Mouse (Mus musculus) layer of hippocampus, postnatal 36 days (tissue): ENCODE measurements around the gene Fam71a. TPM values are rescaled to one million over a fixed set of nuclear protein-coding genes. Genes with fewer than 3 reads are reported as not detected.
"Not testable (repeated sequence)": the region's sequence is repeated elsewhere in the genome, so short reads cannot be mapped to it uniquely, and the experiment has no call there.

ENCODE experiments used
- DNase-seq, 2 experiments: peaks; one replicate each; pipeline ENCODE4 v3.0.0; 2022
- total RNA-seq, 2 experiments: library from RNA; stranded (reverse); gene quantifications; 2 replicates each; pipeline ENCODE4 v1.2.3; 2021

Fam71a gene
- total RNA-seq, 2 experiments from 2014 or later: not detected

DNA sequence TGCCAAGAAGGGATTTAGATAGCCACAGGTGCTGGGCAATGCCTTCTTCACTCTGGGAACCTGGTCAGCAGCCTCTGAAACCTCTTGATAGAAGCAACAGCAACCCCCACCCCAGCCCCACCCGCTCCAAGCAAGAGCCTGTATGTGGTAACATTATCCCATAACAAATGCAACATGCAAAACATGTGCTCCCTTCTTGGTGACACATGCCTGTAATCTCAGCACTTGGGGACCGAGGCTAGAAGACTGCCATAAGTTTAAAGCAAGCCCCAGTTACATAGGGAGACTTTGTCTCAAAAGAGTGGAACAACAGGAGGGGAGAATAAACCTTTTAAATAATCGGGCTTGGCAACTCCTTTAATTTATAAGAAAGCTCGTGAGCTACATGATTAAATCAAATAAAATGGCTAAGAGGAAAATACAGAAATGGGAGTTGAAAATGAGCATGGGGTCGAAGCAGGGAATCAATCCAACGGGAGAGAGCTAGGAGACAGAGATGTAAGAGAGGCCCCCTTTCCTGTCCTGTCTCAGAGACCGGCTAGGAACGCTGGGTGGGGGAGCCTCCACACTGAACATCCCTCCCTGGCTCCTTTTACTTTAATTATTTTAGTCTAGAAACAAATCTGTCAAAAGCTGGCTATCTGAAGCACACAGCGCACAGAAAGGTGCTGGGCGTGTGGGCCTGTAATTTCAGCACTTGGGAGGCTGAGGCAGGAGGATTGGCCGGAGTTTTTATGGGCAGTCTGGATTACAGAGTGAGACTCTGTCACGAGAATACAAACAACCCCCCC lies 17.0 kb upstream of the Fam71a start:
- no peak for DNase-seq

DNA sequence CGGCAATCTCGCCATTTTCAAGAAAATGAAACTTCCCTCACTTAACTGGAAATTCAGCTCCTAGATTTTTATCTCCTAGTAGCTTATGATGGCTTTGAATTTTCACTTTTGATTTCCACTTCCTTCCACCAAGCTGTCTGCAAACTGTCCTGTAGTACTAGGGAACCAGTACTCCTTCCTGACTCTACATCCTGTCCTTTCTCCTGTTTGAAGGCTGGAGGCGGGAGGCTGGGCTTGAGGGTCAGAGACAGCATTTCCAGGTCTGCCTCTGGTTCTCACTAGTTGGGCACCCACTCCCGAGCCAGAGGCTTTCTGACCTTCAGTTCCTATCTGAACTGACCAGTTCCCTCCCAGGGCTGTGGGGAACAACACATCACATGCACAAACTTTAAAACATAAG lies 15.8 kb upstream of the Fam71a start:
- no peak for DNase-seq

DNA sequence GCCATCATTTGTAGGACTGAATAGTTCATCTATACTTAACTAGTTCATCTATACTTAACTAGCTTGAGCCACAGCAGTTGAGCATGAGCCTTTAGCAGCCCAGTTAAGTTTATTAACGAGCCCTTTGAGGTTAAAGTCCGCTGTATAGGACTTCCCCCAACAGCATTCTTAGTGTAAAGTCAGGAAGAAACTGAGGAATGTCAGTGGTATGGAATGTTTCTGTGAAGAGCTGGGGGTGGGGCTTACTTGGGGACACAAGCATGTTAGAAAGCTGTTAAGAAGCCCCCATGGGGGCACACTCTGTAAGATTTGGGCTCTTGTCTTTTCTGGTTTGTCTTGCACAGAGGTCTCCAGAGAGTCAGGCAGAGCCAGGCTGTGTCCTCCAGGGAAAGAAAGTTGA lies 15.2 kb upstream of the Fam71a start:
- DNase-seq: no peak

DNA sequence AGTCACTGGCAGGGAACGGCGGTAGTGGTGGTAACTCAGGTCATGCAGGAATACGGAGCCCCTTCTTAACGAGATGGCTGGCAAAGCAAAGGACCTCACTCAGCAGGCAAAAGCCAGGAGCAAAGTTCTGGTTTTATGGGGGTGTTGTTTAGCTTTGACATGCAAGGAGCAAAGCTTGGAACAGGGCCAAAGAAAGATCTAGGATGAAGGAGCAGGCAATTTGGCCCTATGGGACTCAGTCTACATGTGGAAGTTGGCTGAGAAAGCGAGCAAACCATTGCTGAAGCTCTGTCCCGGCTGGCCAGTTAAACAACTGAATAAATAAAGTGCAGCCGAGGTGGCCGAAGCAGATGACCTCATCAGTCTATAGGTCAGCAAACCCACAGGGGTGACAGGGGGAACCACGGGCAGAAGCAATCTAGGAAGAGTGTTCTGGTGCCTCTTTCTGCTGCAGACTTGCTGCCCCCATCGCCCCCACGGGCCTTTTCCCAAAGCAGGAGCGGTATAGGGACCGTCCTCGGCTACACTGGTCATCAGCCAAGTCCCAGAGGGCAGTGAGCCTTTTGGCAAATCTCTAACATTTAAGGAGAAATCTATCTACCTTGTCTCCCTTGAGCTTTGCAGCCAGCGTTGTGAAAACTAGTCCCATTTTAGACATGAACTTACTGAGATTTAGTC lies 14.0 kb upstream of the Fam71a start:
- DNase-seq: no peak

DNA sequence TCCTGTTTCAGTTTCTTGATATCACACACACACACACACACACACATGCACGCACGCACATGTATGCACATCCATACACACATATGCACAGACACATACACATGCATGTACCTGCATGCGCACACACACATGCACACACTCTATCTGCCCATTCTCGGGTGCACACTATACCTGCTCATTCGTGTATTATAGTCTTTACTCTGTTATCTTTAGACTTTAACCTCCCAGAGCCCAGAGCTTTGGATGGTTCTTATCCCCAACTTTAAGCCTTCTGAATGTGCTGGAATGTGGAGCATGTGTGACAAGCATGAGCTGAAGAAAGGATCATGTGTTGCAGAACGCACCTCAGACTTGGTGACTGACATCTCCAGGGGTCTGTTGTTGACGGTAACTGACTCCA lies 12.3 kb upstream of the Fam71a start:
- no peak for DNase-seq

DNA sequence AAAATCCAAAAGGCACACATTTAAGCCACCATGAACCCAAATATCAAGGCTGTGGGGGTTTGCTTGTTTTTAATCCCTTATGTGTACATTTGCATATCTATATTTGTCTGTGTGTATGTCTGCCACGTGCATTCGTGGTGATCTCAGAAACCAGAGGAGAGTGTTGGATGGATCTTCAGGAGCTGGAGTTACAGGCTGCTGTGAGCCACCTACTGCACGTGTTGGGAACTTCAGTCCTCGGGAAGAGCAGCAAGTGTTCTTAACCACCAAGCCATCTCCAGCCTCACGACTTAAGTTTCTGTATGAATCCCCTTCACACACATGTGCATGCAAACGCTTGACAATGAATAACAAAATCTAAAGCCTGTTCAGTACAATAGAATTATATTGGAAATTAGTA lies 7.9 kb upstream of the Fam71a start:
- DNase-seq: peak in 1 of 2 experiments; percentile 18

DNA sequence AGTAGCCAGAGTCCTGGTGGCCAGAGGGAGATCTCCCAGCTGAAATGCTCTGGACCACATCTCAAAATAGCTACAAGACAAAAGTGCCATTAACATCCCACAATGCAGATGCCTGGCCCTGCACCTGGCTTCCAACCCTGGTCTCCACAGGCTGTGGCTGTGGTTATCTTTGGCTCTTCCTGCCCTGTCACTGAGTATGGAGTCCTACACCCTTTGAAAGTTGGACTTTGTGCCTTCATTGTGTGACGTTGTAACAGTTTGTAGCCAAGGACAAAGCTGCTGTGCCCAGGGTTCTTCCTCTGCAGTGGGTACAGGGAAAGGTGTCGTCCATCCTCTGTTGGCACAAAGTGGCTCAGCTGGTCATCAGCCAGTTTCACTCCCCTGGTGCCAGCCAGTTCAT lies 5.8 kb upstream of the Fam71a start:
- no peak for DNase-seq

DNA sequence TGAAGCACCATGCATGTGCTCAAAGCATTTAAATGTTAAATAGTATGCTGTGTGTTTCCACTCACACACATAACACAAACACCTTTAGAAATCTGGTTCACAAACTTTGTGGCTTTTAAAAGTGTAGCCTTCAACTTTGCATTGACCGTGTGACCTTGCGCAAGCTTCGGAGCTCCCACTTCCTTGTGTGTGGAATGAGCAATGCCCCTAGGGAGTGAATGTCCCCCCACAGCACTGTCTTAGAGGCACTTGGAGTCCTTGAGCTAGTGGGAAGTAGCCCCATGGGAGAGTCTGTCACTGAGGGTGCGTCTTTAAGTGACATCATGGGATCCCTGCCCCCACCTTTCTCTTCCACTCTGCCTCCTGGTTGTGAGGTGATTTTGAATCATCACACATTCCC lies 1.6 kb upstream of the Fam71a start:
- DNase-seq: no peak

DNA sequence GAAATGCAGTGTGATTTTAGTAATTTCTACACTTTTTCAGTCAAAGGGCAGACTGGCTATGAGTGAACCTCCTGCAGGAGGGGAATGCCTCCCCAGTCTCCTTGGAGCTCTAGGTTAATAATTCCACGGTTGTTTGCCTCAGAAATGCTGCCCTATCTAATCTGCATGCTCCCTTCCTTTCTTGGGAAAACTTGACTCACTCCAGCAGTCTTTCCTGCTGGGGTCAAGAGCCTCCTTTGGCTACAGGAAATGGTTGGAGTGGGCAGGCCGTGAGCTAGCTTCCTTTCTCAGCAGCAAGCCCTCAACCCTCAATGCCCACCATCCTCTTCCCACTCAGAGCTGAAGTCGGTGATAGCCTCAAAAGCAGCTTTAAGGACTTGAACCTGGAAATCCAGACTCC lies 10.3 kb downstream of the Fam71a start:
- DNase-seq: no peak

DNA sequence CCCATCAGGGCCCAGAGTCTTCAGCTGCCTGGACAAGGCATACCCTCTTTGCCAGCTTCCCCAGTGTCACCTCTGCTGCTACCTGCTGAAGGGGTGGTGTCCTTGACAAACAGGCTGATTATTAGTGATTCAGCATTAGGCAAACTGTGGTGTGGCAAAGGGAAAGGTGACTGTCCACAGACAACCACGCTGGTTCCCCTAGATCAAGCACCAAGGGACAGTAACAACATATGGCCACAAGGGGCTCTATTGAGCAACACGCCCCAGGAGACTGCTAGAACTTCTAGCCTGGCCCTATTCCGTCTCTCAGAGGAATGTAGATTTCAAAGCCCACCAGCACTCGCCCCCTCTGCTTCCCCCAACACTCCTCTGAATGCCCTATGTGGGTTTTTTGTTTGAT lies 11.6 kb downstream of the Fam71a start:
- peak; percentile 19 to 23 for DNase-seq

DNA sequence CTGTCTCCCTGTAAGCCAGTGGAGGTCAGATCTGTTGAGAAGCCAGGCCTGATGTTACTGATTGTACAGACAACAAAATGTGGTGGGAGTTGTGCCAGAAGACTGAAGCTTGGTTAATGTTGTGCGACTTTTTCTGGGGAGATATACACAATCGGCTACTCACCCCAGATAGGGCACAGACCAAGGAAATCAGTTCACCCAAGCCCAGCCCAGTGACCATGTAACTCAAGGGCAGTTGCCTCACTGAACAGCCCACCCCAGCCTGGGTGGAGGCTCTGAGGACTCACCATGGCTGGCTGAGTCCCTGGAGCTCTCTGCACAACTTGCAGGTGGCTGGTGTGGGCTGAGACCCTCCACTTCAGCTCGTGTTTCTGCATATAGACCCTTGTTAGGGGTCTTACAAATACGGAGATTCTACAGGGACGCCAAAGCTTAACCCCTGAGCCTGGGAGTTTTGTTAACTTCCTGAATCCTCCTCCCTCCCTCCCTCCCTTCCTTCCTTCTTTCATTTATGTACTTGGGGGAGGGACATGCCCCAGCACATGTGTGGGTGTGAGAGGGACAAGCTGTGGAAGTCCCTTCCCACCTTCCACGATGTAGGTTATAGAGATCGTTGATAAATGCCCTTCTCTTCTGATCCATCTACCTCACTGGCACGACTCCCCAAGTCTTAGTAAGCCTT lies 13.6 kb downstream of the Fam71a start:
- DNase-seq: no peak

DNA sequence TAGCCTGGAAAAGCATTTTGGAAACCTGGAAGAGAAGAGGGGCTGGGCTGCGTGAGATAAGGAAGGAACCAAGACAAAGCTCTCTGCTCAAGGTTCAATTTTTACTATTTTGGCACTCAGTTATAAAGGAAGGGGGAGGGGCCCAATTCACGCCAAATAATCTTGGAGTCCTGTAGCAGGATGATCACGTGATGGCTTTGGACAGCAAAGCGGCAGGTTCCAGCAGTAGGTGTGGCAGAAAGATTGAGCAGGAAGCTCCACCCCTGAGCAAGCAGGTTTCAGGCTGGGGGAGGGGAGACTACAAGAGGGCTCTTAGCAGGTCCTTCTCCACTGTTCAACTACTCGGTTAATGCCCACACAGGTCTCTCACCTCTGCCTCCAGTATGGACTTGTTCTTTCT lies 15.1 kb downstream of the Fam71a start:
- not testable (repeated sequence) for DNase-seq

DNA sequence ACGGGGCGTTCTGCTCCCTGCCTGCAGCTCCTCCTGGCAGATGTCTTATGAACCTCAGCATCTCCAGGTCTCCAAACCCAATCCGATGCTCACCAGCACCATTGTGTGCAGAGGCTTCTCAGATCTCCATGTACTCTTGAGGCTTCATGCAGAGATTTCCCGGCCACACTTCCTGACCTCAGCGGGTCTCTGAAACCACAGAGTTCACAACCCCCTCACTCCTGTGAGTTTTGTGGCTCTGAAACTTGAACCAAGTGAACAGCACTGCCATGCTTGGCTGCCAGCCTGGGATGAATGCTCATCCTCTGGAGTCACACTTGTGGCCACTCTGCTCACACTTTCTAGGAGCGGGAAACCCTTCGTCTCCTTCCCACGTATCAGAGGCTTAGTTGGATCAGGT lies 23.6 kb downstream of the Fam71a start:
- DNase-seq: no peak

DNA sequence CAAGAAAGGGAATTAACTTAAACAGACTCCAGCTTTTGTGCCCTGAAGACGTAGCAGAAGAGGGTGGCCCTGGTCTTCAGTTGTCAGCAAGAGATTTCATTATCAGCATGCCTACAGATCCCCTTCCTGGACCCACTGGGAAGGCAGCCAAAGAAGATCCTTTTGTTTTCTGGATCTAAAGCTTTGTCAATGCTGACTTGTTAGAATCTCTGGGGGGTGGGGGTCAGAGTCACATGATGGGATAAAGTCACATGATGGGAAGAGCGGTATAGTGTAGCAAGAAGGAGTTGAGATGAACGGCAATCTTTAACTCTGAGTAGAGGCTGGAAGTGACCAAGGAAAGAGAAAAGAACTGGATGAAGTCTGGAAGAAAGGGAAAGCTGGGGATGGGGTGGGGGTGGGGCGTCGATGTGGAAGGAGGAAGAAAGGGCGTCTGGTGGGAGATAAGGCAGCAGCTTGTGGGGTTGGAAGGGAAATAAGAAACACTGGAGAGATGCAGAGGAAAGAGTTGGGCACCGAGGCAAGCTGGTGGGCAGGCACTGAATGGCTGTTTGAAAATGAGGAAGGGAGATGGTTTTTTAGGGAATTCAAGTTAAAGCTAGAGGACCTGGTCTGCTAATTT lies 25.6 kb downstream of the Fam71a start:
- DNase-seq: no peak

DNA sequence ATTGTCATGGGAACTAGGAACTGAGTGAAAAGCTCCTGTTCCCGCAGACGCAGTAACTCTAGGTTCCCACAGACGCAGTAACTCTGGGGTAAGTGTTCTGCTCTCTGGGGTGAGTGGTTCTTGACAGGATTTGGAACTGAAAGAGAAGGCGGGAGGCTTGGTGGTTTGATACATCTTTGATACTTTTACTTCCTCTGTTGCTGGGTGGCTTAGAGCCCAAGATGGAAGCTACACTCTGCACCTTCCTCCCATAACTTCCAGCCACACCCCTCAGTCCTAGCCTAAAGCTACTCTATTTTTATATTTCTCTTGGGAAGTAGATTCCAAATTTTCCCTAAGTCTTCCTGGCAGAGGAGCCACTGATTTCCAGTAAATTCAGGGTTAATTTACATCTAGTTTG lies 26.2 kb downstream of the Fam71a start:
- DNase-seq: no peak

DNA sequence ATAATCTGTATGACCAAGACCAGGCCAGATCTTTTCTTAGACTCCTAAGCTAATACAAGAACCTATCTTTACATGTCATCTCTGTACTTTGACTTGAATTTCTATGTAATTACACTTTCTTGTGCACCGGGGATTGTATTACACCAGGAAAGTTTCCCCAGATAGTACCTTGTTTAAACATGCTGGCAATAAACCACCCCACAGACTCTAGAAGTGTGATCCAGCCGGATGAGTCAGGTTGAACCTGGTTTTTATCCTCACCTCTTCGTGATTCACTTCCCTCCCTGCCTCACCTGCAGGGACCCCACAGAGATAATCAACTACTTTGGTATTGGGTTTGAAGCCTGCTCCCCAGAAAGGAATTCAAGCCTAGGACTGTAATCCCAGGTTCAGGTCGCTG lies 29.2 kb downstream of the Fam71a start:
- DNase-seq: no peak

DNA sequence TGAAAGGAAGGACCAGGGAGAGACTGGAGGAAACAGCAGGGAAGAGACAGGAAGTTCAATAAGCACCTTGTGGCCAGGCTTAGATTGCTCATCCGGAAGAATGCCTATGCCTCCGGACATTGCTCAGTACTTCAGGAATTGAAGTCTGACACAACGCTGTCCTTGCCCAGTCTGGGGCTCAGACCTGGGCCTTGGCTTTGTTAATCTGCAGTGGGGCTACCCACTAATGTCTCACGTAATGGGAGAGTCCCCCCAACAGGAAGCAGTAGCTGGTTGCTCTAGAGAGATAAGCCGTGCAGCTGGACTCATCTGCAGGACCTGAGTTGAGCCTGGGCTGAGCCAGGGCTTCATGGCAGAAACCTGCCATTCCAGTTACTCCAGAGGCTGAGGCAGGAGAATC lies 31.7 kb downstream of the Fam71a start:
- no peak for DNase-seq

DNA sequence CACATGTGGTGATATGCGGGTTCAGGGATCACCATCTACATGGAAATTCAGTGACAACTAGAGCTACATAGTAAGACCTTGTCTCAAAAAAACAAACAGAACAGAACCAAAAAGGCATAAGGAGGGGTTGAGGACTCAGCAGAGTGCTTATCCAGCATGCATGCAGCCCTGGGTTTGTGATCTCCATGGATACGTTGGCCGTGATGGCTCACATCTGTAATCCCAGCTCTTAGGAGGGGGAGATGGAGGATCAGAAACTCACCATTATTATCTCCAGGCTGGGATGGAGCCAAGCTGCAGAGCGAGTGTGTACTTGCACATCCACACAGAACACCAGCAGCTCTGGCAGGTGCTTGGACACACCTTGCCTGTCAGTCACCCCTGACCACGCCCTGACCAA lies 32.4 kb downstream of the Fam71a start:
- DNase-seq: no peak

DNA sequence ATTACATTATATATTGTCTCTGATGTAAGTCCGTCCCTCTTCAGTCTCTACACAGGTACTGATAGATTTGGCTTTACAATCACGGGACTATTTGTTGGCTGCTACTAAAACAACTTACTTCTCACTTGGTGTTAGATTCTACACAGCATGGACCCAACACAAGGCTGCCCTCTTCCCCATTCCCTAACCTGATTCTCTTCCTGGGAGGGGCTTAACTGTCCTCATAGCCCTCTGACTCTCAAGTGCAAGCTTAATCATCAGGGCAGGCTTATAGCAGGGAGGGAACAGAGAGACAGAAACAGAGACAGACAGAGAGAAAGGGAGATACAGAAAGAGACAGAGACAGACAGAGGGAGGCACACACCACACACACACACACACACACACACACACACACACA lies 32.9 kb downstream of the Fam71a start:
- no peak for DNase-seq

DNA sequence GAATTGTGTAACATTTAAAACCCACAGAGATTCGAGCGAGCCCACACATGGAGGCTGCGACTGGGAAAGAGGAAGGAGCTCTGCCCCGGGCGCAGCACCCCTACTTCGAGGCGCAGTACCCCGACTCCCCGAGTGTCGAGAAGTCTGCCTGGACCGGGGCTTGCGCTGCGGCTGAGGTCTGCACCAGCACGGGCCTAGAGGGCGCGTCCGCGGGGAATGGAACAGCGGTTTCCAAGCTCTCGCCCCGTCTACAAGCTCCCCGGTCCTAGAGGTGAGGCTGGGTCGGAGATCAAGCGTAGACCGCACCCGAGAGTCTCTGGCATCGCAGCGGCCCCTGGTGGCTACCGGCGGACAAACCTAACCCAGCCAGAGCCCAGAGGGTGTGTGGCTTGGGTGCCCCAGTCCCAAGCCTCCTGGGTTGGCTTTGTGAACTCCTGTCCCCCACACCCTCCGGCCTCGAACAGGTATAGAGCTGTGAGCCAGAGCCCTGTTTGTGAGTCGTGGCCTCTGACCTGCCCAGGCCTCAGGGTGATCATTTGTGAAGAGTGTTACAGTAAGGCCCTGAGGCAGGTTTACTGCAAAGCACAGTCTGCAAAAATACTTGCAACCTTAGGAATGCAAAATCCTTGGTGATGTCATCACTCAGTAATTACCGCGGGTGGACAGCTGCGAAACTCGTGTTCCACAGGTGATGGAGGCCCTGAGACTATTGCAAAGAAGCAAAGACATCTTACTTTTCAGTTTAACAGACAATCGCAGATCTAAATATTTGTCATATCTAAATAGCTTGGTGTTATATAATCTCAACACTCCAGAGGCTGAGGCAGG lies 38.6 kb downstream of the Fam71a start:
- DNase-seq: peak; percentile 34 to 39

DNA sequence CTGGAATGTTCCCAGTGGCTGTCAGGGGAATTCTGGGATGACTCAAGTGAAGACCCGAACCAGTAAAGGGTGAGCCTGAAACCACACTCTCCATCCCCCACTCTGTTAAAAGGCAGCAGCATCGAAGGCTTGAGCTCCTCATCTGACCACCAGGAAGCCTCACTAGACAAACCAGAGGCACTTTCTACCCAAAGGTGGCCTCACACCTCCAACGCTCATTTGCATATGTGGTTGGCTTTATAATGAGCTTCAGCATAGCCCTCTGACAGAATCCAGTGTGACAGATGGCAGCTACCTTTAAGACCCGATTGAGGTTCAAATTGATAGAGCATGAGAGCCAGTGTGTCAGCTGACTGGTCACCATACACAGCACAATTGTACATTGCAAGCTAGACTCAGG lies 40.3 kb downstream of the Fam71a start:
- no peak for DNase-seq

DNA sequence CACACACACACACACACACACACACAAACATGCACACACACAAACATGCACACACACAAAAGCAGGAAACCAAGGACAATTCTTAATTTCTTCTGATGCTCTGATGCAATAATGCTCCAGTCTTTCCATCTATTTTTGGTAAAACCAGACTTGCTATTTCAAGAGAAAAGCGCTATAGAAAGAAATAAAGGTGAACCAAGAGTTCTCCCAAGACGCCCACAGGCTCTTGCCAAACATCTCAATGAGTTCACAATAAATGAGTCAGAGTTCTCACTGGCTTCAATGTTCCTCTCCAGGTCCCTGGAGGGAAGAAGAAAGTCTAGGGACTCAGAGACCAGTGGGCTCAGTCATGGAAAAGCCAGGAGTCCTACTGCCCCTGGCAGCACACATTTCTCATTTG lies 40.9 kb downstream of the Fam71a start:
- no peak for DNase-seq
